Mouse (Mus musculus) adrenal gland, postnatal 36 days (tissue): Measurements from ENCODE around the gene Slc26a3. TPM values are rescaled to one million over a fixed set of nuclear protein-coding genes. Genes with fewer than 3 reads are reported as not detected.

Source experiments
- DNase-seq, 2 experiments: peaks; one replicate each; pipeline ENCODE4 v3.0.0; 2021; ENCODE audit warnings: mixed read lengths in 1 of 2
- total RNA-seq, 2 experiments: library from RNA; stranded (reverse); gene quantifications; 2 replicates each; pipeline ENCODE4 v1.2.3; 2021

Slc26a3 gene
- total RNA-seq, 2 experiments from 2014 or later: 0.53 to 0.79 TPM

DNA sequence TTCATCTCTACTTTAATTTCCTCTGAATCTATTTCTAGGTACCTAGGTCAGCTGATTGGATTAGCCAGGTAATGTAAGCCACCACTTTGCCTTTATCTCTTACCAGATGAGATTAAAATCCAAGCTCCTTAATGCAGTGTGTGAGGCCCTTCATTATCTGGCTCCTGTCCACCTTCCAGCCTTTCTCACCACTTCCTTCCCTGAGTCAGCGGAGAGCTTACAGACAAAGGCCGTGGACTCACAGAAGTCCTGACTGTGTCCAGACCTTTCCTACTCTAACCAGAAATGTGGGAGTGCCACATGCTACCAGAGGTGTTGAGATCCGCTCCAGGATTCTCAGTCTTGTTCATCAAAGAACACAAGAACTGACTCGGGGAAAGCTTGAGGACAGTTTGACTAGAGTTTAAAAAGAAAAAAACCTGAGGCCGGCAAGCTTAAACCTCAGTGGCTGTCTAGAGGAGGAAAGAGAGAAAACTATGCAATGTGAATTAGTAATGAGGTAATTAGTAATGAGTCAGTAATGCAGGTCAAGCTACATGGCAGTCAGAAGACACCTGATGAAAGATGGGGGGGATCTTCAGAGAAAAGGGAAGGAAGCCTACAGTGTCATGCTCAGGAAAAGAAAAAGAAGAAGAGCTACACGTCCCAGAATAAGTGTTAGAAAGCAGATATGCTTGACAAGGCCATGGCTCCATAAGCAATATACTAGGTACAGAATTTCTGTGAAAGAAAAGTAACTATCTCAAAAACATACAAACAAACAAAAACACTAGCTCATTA, 123.2 kb downstream of the Slc26a3 start:
- no peak for DNase-seq

DNA sequence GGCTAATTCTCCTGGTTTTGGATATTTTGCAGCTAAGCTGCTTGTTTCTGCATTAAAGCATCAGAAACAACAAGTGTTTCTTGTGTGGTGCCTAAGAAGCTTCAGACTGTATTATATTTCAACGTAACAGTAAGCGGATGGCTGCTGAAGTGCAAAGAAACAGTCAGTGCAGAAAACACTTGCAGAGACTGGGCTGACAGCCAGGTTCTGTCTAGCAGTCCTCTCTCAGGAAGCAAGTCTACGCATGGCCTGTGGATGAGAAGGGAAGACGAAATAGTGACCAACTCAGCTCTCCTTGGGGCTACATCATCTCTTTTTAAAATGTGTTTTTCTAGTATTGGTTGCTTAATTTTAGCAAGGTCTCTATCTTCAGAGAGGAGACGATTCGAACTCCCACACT, 129.4 kb downstream of the Slc26a3 start:
- DNase-seq: no peak

DNA sequence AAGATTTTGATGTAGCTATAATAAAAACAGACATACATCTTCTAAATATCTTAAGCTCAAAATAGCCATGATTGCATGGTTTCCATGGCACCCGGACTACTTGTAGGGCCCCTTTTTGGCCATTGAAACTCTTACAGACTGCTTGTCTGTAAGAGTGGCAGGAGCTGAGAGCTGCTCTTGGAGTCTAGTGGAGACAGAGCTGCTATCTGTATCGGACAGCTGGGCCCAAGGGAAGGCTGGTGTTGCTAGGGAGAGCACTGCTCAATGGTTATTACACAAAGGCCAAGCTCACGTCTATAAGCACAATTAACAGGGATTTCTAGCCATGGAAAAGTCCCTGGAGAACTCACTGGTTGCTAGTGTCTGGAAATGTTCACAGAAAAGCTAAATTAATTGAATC, 130.7 kb downstream of the Slc26a3 start:
- no peak for DNase-seq

Other genes with a start within 250 kb of the Slc26a3 start
- not detected for gene Gm6993, start 150.1 kb upstream of the Slc26a3 start, total RNA-seq
- gene Lamb1, start 125.6 kb upstream of the Slc26a3 start, total RNA-seq: 100 to 1,000 TPM; 121 to 201 TPM
- 100 to 1,000 TPM; 290 to 341 TPM for gene Dld, start 39.4 kb upstream of the Slc26a3 start, total RNA-seq
- 10 to 100 TPM; 16.9 to 20.7 TPM for gene Cbll1, start 108.7 kb downstream of the Slc26a3 start, total RNA-seq
- 1 to 10 TPM; 4.0 to 4.5 TPM for gene Slc26a4, start 169.1 kb downstream of the Slc26a3 start, total RNA-seq
- 10 to 100 TPM; 17.9 to 27.4 TPM for gene Bcap29, start 243.8 kb downstream of the Slc26a3 start, total RNA-seq